Mouse (Mus musculus) CD4-positive naive resting alpha-beta T cell, adult 76 days (primary cell): ENCODE results near the gene Olfr110. TPM values are rescaled to one million over a fixed set of nuclear protein-coding genes. Genes with fewer than 3 reads are reported as not detected.

Experiments
- total RNA-seq: library from RNA; stranded (reverse); gene quantifications from one replicate; pipeline ENCODE4 v1.2.4, GENCODE M21; 2023

Olfr110 gene
- total RNA-seq: not detected

DNA sequence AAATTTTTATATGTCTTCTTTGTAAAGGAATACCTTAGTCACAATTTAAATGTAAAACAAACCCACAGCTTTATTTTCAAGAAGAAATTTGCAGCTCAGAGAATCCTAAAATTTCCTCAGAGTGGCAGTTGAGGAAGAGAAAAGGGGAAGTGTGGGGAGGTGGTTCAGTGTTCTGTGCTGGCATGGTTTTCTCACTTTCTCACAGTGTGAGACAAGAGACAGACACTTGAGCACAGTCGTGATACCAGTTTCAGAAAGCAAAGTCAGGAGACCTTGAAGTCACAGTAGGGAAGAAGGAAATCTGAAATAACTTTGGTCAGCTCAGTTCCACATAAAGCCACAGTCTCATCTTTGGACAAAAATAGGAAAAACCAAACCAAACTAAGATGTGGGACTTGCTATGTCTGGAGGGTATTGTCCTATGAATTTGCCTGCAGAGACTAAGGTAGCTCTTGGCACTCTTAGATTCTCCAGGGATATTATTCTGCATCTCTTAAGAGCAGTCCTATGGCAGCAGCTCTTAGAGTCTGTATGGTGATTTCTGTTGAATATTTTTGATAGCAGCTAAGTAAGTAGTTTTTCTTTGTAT lies at the start of gene Olfr110:
Gene Olfr110 (plus strand): TSS at position 539 of the 589 bp plus-strand sequence.

DNA sequence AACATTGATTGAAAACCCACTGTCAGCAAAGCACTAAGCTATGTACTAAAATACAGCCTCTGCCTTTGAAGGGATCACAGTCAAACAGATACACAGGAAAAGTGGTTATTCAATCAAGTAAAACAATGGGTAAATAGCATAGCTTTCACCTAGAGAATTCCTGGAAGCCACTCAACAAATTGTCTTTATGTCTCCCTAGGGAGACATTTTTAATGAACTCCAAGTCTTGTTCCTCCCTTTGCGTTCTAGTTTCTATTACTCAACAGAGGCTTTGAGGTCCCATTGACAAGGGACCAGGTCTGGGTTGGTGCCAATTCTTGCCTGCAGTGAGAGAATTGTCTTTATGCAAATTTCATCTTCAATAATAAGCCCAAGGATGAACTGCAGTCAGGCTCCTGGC lies 47.1 kb upstream of the Olfr110 start, which contains the start of gene Olfr108:
Gene Olfr108 (plus strand): TSS at position 301 of the 400 bp plus-strand sequence.

DNA sequence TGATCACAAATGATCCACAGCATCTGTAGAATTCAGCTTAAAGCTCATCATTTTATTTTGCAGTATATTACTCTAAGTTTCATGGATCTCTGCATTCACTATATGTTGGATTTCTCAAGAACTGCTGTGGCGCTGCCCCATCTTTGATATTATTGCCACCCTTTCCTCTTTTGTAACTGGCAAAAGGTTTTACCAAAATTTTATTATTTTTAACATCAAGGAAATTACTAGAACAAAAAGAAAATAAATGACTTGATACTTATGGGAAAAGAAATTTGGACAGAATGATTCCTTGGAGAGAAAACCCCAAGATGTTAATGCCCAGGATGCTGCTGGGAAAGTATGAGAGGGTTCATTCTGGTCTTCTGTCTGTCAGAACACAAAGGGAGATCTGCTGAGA lies 33.7 kb upstream of the Olfr110 start, which contains the start of gene Olfr109:
Gene Olfr109 (plus strand): TSS at position 301 of the 400 bp plus-strand sequence.

DNA sequence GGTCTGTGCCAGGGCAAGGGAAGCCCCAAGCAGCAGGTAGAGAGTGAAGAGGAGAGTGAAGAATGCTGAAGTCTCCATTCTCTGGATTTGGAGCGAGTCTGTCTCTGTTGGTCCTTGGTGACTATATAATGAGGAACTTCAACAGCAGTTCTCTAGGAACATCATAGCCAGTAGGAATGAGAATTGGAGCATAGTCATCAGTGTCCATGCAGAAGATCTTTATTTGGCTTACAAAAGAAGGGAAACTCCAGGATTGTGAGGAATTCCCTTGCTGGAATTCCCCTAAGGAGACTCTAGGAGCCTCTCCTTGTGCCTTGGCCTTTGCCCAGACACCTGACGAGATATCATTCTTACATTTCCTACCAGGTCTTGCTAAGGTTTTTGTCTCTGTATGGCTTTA lies 8.8 kb upstream of the Olfr110 start, which contains the start of gene H2-M2:
Gene H2-M2 (minus strand): TSS at position 101 of the 400 bp plus-strand sequence.

DNA sequence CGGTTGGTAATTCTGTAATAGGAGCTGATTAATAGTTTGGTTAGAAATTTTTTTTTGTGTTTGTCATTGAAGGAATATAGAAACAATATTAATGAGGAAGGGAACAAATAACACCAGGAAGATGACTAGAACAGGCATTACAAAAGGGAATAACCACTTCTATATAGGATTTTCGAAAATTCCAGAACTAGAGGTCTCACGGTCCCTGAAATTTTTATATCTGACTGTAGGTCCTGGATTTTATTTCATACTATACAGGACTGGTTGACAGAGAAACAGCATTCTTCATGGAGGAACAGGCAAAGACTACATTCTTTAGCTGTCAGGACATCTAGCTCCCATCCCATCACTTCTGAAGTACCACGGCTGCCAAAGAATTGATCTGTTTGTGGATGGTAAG lies 15.5 kb downstream of the Olfr110 start, which contains the start of gene Olfr111:
Gene Olfr111 (plus strand): TSS at position 301 of the 400 bp plus-strand sequence.

Other genes starting within 250 kb of the Olfr110 start
- not detected for gene Olfr98, start 228.7 kb upstream of the Olfr110 start, total RNA-seq
- 32.4 TPM for gene H2-M3, start 222.2 kb upstream of the Olfr110 start, total RNA-seq
- not detected for gene Olfr99, start 209.0 kb upstream of the Olfr110 start, total RNA-seq
- not detected for gene Olfr101, start 188.2 kb upstream of the Olfr110 start, total RNA-seq
- not detected for gene Olfr102, start 175.4 kb upstream of the Olfr110 start, total RNA-seq
- gene Olfr103, start 152.8 kb upstream of the Olfr110 start, total RNA-seq: not detected
- not detected for gene Olfr104-ps, start 132.9 kb upstream of the Olfr110 start, total RNA-seq
- gene Olfr105-ps, start 113.4 kb upstream of the Olfr110 start, total RNA-seq: not detected
- not detected for gene Olfr106-ps, start 102.1 kb upstream of the Olfr110 start, total RNA-seq
- gene Olfr107, start 93.2 kb upstream of the Olfr110 start, total RNA-seq: not detected
- gene Olfr108, start 47.0 kb upstream of the Olfr110 start, total RNA-seq: not detected
- gene Olfr109, start 33.6 kb upstream of the Olfr110 start, total RNA-seq: not detected
- gene H2-M2, start 8.9 kb upstream of the Olfr110 start, total RNA-seq: 0.44 TPM
- not detected for gene Olfr111, start 15.6 kb downstream of the Olfr110 start, total RNA-seq
- gene Olfr112, start 77.0 kb downstream of the Olfr110 start, total RNA-seq: not detected
- gene Olfr113, start 85.2 kb downstream of the Olfr110 start, total RNA-seq: not detected
- gene Olfr114, start 100.3 kb downstream of the Olfr110 start, total RNA-seq: not detected
- not detected for gene Olfr115, start 134.6 kb downstream of the Olfr110 start, total RNA-seq
- not detected for gene Olfr116, start 134.7 kb downstream of the Olfr110 start, total RNA-seq
- not detected for gene Olfr117, start 171.3 kb downstream of the Olfr110 start, total RNA-seq
- not detected for gene Olfr118, start 174.5 kb downstream of the Olfr110 start, total RNA-seq
- not detected for gene Olfr119, start 204.1 kb downstream of the Olfr110 start, total RNA-seq
- gene Olfr120, start 229.3 kb downstream of the Olfr110 start, total RNA-seq: not detected